Mouse (Mus musculus): Measurements from ENCODE around the gene Akap13. TPM values are rescaled to one million over a fixed set of nuclear protein-coding genes. Genes with fewer than 3 reads are reported as not detected.
"Not testable (repeated sequence)": the region's sequence is repeated elsewhere in the genome, so short reads cannot be mapped to it uniquely, and the experiment has no call there.

Akap13 gene
- polyA plus RNA-seq, 1 experiment from 2014 or later = 12.0 TPM

DNA sequence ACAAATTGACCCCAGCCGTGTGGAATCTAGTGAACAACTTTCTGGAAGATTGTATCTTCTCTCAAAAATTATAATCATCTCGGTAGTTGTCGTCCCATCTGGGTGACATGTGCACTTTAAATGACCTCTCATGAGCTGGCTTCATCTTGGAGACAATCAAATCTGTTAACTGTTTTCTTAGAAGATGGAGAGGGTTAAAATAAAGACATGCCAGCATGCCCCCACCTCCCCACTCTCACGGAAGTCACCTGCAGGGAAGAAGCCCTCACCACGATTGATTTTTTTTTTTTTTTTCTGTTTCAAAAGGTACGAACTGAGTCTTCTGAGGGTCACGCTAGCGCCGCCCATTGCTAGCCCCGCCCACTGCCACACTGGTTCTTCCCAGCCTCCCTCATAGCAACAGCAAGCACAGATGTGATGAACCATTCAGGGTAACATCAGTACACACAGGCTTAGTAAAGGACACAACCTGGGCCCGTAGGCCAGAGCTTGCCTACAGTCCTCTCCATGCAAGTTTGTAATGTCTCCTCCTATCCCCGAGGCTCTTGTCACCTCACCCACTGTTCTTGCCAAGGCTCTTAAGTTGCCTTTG is 298.0 kb downstream of the Akap13 start:
- H3K9me3 ChIP-seq (ENCODE audit: control insufficient read depth, low read length) = no peaks in the 10 kb centered on the region
- WGBS = 44% methylated on average over 12 of the region's 12 CpGs
- H3K9ac ChIP-seq (replicated peaks; ENCODE audit: low read depth, low read length) = no peak overlapping the region
- peaks cover 11% of the 10 kb centered on the region; the same call in 1 of the 2 replicates for H3K4me1 ChIP-seq (replicated peaks; ENCODE audit: control insufficient read depth, insufficient read depth, low read length)
- H3K4me3 ChIP-seq (replicated peaks; ENCODE audit: low read length) = no peak overlapping the region
- H3K36me3 ChIP-seq (ENCODE audit: control insufficient read depth, insufficient read depth) = no peaks in the 10 kb centered on the region
- H3K27ac ChIP-seq (ENCODE audit: low read length) = no peak overlapping the region
- ATAC-seq = no peak
- no peak overlapping the region for H3K4me2 ChIP-seq (ENCODE audit: low read length)
- no peaks in the 10 kb centered on the region for H3K27me3 ChIP-seq (replicated peaks; ENCODE audit: control insufficient read depth, insufficient read depth, low read length)

DNA sequence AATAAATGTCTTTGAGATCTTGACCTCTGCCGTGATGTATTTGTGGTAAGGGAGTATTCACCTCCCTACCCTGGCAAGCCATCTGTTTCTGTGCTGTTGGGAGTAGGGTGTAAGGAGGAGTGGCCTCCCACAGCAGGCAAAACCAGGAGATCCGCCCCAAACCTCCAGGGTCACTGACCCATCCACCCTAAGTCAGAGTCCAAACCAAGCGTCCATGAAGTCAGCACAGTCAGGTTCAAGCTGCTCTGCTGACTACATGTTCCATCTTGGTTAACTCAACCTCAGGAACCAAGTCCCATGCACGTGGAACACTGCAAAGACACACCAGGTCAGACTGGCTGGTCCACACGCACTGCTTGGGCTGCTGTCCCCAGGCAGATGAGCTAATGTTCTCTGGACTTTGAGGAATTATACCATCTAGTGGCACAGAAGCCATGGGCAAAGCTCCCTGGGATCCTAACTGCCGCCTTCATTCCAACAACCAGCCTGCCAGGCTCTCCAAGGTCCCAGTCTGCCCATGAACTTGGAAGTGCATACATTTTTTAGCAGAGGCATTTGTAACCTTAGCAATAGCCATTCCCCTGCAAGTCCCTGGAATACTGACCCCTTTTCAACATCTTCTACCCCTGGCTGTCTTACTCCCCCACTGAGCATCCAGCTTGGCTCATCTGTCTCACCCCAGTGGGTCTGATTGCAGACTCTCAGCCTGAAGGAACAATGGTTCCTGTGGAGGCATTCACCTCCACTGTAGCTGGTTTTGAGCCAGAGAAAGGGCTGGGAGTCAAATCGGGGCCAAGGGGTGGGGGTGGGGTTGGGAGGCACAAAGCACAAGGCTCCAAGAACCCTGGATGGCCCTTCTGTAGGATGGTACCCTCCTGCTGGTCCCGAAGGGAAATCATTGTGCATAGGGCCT is 299.5 kb downstream of the Akap13 start:
- Histone ChIP-seq H3K9me3 (ENCODE audit: control insufficient read depth, low read length) (no peaks in the 10 kb centered on the region), H3K27ac (ENCODE audit: low read length) (peak overlapping the region; percentile 53), H3K27me3 (replicated peaks; ENCODE audit: control insufficient read depth, insufficient read depth, low read length) (no peaks in the 10 kb centered on the region), H3K4me2 (ENCODE audit: low read length) (no peak overlapping the region), H3K4me1 (replicated peaks; ENCODE audit: control insufficient read depth, insufficient read depth, low read length) (peaks cover 11% of the 10 kb centered on the region; the same call in 1 of the 2 replicates), H3K36me3 (ENCODE audit: control insufficient read depth, insufficient read depth) (no peaks in the 10 kb centered on the region), H3K9ac (replicated peaks; ENCODE audit: low read depth, low read length) (no peak overlapping the region), H3K4me3 (replicated peaks; ENCODE audit: low read length) (no peak overlapping the region)
- 36% methylated on average over 8 of the region's 8 CpGs for WGBS
- peak; percentile 42 for ATAC-seq

DNA sequence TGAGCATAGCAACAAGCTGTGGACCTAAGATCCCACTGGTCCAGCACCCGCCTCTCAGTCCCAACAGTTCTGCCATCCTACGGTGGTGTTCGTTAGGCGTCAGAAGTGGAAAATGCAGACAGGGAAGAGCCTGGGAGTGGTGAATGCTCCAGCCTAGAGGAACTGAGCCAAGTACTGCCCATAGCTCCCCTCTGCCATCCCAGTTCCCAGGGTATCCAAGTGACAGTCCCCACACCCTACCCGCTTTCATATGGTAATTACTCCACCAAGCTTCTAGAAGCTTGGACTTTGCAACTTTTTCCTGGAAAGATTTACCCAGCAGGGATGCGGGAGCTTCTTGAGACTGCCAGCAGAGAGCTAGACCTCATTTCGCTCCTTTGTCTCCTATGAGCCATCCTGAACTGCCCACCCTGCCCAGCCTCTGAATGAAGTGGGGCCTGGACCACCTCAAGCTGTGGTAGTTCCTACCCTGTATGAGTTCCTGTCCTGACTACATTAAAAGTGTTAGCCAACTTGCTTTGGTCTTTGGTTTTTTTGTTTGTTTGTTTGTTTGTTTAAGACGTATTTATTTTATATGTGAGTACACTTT is 300.6 kb downstream of the Akap13 start:
- H3K9ac ChIP-seq (replicated peaks; ENCODE audit: low read depth, low read length) = no peak overlapping the region
- H3K27ac ChIP-seq (ENCODE audit: low read length) = peak overlapping the region; percentile 53
- H3K36me3 ChIP-seq (ENCODE audit: control insufficient read depth, insufficient read depth) = no peaks in the 10 kb centered on the region
- H3K4me1 ChIP-seq (replicated peaks; ENCODE audit: control insufficient read depth, insufficient read depth, low read length) = peaks cover 11% of the 10 kb centered on the region; the same call in 1 of the 2 replicates
- 35% methylated on average over 8 of the region's 8 CpGs for WGBS
- no peaks in the 10 kb centered on the region for H3K9me3 ChIP-seq (ENCODE audit: control insufficient read depth, low read length)
- H3K4me3 ChIP-seq (replicated peaks; ENCODE audit: low read length) = no peak overlapping the region
- ATAC-seq = peak; percentile 81
- H3K4me2 ChIP-seq (ENCODE audit: low read length) = no peak overlapping the region
- H3K27me3 ChIP-seq (replicated peaks; ENCODE audit: control insufficient read depth, insufficient read depth, low read length) = no peaks in the 10 kb centered on the region

DNA sequence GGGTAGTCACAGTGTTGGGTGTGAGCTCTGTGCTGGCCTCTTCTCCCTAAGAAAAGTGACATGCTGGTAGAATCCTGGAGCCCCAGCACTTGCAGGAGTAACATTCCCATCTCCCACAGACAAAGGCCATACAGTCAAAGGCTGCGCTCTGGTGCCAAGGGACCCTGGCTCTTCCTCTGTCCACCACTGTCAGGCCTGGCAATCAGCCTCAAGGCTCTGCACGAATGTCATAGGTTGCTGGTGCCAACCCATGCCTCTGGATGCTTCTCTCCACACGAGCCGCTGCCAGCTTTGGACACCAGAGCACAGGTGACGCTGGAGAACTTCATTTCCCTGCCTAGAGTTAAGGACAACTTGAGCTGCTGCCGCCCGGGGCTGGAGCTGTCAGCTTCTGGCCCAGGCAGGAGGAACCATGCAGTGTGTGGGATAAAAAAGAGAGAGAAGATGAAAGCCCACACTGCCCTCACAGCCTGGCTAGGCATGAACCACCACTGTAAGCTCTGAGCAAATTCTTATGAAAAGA is 304.7 kb downstream of the Akap13 start:
- Histone ChIP-seq H3K36me3 (ENCODE audit: control insufficient read depth, insufficient read depth) (no peaks in the 10 kb centered on the region), H3K27ac (ENCODE audit: low read length) (no peak overlapping the region), H3K4me1 (replicated peaks; ENCODE audit: control insufficient read depth, insufficient read depth, low read length) (peaks cover 11% of the 10 kb centered on the region; the same call in 1 of the 2 replicates), H3K9ac (replicated peaks; ENCODE audit: low read depth, low read length) (no peak overlapping the region), H3K4me3 (replicated peaks; ENCODE audit: low read length) (no peak overlapping the region), H3K9me3 (ENCODE audit: control insufficient read depth, low read length) (no peaks in the 10 kb centered on the region), H3K27me3 (replicated peaks; ENCODE audit: control insufficient read depth, insufficient read depth, low read length) (no peaks in the 10 kb centered on the region), H3K4me2 (ENCODE audit: low read length) (no peak overlapping the region)
- WGBS = 77% methylated on average over 7 of the region's 7 CpGs
- ATAC-seq = no peak

GRCm38 (mm10) chr7:75760661-75761319 is 305.5 kb downstream of the Akap13 start:
- H3K27ac ChIP-seq (ENCODE audit: low read length); H3K27me3 ChIP-seq (replicated peaks; ENCODE audit: control insufficient read depth, insufficient read depth, low read length); ATAC-seq; H3K4me1 ChIP-seq (replicated peaks; ENCODE audit: control insufficient read depth, insufficient read depth, low read length); H3K4me3 ChIP-seq (replicated peaks; ENCODE audit: low read length); H3K36me3 ChIP-seq (ENCODE audit: control insufficient read depth, insufficient read depth); H3K4me2 ChIP-seq (ENCODE audit: low read length); H3K9ac ChIP-seq (replicated peaks; ENCODE audit: low read depth, low read length); H3K9me3 ChIP-seq (ENCODE audit: control insufficient read depth, low read length): not testable (repeated sequence)
- WGBS = 75% methylated on average over 4 of the region's 4 CpGs

DNA sequence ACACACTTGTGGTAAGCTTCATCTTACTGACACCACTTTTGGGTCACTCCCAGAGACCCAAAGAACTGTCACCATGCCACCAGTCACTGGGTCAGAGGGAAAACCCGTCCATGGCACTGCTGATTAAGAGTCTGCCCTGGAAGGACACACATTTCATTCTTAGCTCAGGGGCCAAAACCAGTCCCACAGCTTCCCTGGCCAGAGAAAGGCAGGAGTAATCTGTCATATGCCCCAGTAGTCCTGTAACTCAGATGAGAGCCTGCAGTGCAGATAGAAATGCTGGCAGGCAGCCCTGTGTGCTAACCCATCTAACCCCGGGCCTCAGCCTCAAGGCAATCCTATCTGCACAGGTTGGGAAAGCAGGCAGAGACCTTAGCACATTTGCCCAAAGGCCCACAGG is 306.9 kb downstream of the Akap13 start:
- 80% methylated on average over 1 of the region's 2 CpGs for WGBS
- not testable (repeated sequence) for ATAC-seq; H3K4me3 ChIP-seq (replicated peaks; ENCODE audit: low read length); H3K9ac ChIP-seq (replicated peaks; ENCODE audit: low read depth, low read length); H3K36me3 ChIP-seq (ENCODE audit: control insufficient read depth, insufficient read depth); H3K4me1 ChIP-seq (replicated peaks; ENCODE audit: control insufficient read depth, insufficient read depth, low read length); H3K9me3 ChIP-seq (ENCODE audit: control insufficient read depth, low read length); H3K4me2 ChIP-seq (ENCODE audit: low read length); H3K27ac ChIP-seq (ENCODE audit: low read length); H3K27me3 ChIP-seq (replicated peaks; ENCODE audit: control insufficient read depth, insufficient read depth, low read length)

- WGBS = no CpG with 5 or more reads among the region's 5 CpGs
- H3K9ac ChIP-seq (replicated peaks; ENCODE audit: low read depth, low read length); H3K4me1 ChIP-seq (replicated peaks; ENCODE audit: control insufficient read depth, insufficient read depth, low read length); H3K27ac ChIP-seq (ENCODE audit: low read length); H3K4me3 ChIP-seq (replicated peaks; ENCODE audit: low read length); H3K9me3 ChIP-seq (ENCODE audit: control insufficient read depth, low read length); H3K4me2 ChIP-seq (ENCODE audit: low read length); H3K36me3 ChIP-seq (ENCODE audit: control insufficient read depth, insufficient read depth); H3K27me3 ChIP-seq (replicated peaks; ENCODE audit: control insufficient read depth, insufficient read depth, low read length): not testable (repeated sequence)
- ATAC-seq = peak; percentile 79
Observed at GRCm38 (mm10) chr7:75767080-75767769, 311.9 kb downstream of the Akap13 start.

DNA sequence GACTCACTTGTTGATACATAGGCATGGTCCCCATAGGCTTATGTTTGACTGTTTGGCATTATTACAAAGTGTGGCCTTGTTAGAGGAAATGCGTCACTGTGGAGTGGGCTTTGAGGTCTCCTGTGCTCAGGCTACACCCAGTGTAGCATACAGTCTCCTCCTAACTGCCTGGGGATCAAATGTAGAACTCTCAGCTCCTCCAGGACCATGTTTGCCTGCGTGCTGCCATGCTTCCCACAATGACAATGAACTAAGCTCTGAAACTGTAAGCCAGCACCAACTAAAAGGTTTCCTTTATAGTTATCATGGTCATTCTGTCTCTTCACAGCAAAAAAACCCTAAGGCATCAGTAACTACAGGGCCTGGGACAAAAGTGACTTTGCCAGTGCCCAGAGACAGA is 312.8 kb downstream of the Akap13 start:
- Histone ChIP-seq H3K9ac (replicated peaks; ENCODE audit: low read depth, low read length) (no peak overlapping the region), H3K27me3 (replicated peaks; ENCODE audit: control insufficient read depth, insufficient read depth, low read length) (no peaks in the 10 kb centered on the region), H3K4me1 (replicated peaks; ENCODE audit: control insufficient read depth, insufficient read depth, low read length) (no peaks in the 10 kb centered on the region), H3K9me3 (ENCODE audit: control insufficient read depth, low read length) (no peaks in the 10 kb centered on the region), H3K27ac (ENCODE audit: low read length) (no peak overlapping the region), H3K36me3 (ENCODE audit: control insufficient read depth, insufficient read depth) (no peaks in the 10 kb centered on the region), H3K4me2 (ENCODE audit: low read length) (no peak overlapping the region), H3K4me3 (replicated peaks; ENCODE audit: low read length) (no peak overlapping the region)
- ATAC-seq = no peak
- WGBS = 65% methylated on average over 2 of the region's 2 CpGs
